Mouse (Mus musculus): Measurements from ENCODE around the gene Bcl9l. TPM values are rescaled to one million over a fixed set of nuclear protein-coding genes. Genes with fewer than 3 reads are reported as not detected.
"Not testable (repeated sequence)": the region's sequence is repeated elsewhere in the genome, so short reads cannot be mapped to it uniquely, and the experiment has no call there.

The Bcl9l gene
- 12.5 and 13.0 TPM in 2 replicates for polyA plus RNA-seq (2015; fragmentation: Nextera tagmentation; extraction: Ambion mirVana)

GRCm38 (mm10) chr9:44482552-44482951 is at the start of gene Bcl9l:
Bcl9l (plus strand) TSS chr9:44482825.
- ATAC-seq (replicated peaks): peak; percentile 45
- Histone ChIP-seq H3K27ac (peak within 1 kb of the TSS; percentile 98), H3K4me1 (peaks cover 67% of the 10 kb centered on the region), H3K4me2 (peak within 1 kb of the TSS; percentile 93), H3K9me3 (no peaks in the 10 kb centered on the region), H3K9ac (peak within 1 kb of the TSS; percentile 97), H3K27me3 (replicated peaks) (no peaks in the 10 kb centered on the region), H3K36me3 (replicated peaks) (no peaks in the 10 kb centered on the region), H3K4me3 (peak within 1 kb of the TSS; percentile 84)
- WGBS: under 1% methylated on average over 31 of the region's 31 CpGs

- Histone ChIP-seq H3K9me3 (no peaks in the 10 kb centered on the region), H3K4me2 (no peak overlapping the region), H3K4me3 (no peak overlapping the region), H3K27ac (no peak overlapping the region), H3K9ac (no peak overlapping the region), H3K4me1 (no peaks in the 10 kb centered on the region), H3K27me3 (replicated peaks) (no peaks in the 10 kb centered on the region), H3K36me3 (replicated peaks) (no peaks in the 10 kb centered on the region)
- 83% methylated on average over 6 of the region's 6 CpGs for WGBS
- ATAC-seq (replicated peaks): no peak
These were observed 46.9 kb upstream of the Bcl9l start for GRCm38 (mm10) chr9:44435747-44436146.

GRCm38 (mm10) chr9:44440961-44441360 is 41.7 kb upstream of the Bcl9l start, which contains the start of gene Foxr1:
Foxr1 (minus strand) TSS chr9:44441136.
- H3K9me3 ChIP-seq: no peaks in the 10 kb centered on the region
- H3K4me3 ChIP-seq: no peak within 1 kb of the TSS
- H3K27me3 ChIP-seq (replicated peaks): no peaks in the 10 kb centered on the region
- ATAC-seq (replicated peaks): no peak
- 82% methylated on average over 19 of the region's 19 CpGs for WGBS
- H3K27ac ChIP-seq: no peak within 1 kb of the TSS
- no peak within 1 kb of the TSS for H3K9ac ChIP-seq
- no peaks in the 10 kb centered on the region for H3K36me3 ChIP-seq (replicated peaks)
- H3K4me1 ChIP-seq: no peaks in the 10 kb centered on the region
- H3K4me2 ChIP-seq: no peak within 1 kb of the TSS

GRCm38 (mm10) chr9:44444402-44445025 is 38.1 kb upstream of the Bcl9l start:
- H3K4me3 ChIP-seq: not testable (repeated sequence)

GRCm38 (mm10) chr9:44450387-44450786 is 32.2 kb upstream of the Bcl9l start:
- no peaks in the 10 kb centered on the region for H3K9me3 ChIP-seq
- H3K27ac ChIP-seq: no peak overlapping the region
- H3K4me2 ChIP-seq: no peak overlapping the region
- ATAC-seq (replicated peaks): no peak
- H3K36me3 ChIP-seq (replicated peaks): no peaks in the 10 kb centered on the region
- H3K4me1 ChIP-seq: peaks cover 11% of the 10 kb centered on the region
- no peak overlapping the region for H3K9ac ChIP-seq
- H3K4me3 ChIP-seq: no peak overlapping the region
- no peaks in the 10 kb centered on the region; the same call in 1 of the 2 replicates for H3K27me3 ChIP-seq (replicated peaks)

More at GRCm38 (mm10) chr9:44444402-44445025, 38.1 kb upstream of the Bcl9l start:
- not testable (repeated sequence) for H3K4me2 ChIP-seq; H3K27ac ChIP-seq; ATAC-seq (replicated peaks); H3K36me3 ChIP-seq (replicated peaks); H3K9ac ChIP-seq; H3K9me3 ChIP-seq; H3K27me3 ChIP-seq (replicated peaks); H3K4me1 ChIP-seq
- 82% methylated on average over 7 of the region's 7 CpGs for WGBS

GRCm38 (mm10) chr9:44454132-44454890 is 28.3 kb upstream of the Bcl9l start:
- Histone ChIP-seq H3K36me3 (replicated peaks) (no peaks in the 10 kb centered on the region), H3K27me3 (replicated peaks) (no peaks in the 10 kb centered on the region; the same call in 1 of the 2 replicates), H3K4me3 (no peak overlapping the region), H3K27ac (no peak overlapping the region), H3K9ac (no peak overlapping the region), H3K9me3 (no peaks in the 10 kb centered on the region), H3K4me1 (peaks cover 40% of the 10 kb centered on the region), H3K4me2 (no peak overlapping the region)
- 7% methylated on average over 14 of the region's 14 CpGs for WGBS
- peak; percentile 59 for ATAC-seq (replicated peaks)

- no peaks in the 10 kb centered on the region; the same call in 1 of the 2 replicates for H3K27me3 ChIP-seq (replicated peaks)
- whole genome bisulfite sequencing: 24% methylated on average over 4 of the region's 4 CpGs
- H3K4me3 ChIP-seq: no peak within 1 kb of the TSS
- no peaks in the 10 kb centered on the region for H3K36me3 ChIP-seq (replicated peaks)
- H3K27ac ChIP-seq: no peak within 1 kb of the TSS
- H3K9ac ChIP-seq: no peak within 1 kb of the TSS
- no peak for ATAC-seq (replicated peaks)
- peaks cover 40% of the 10 kb centered on the region for H3K4me1 ChIP-seq
- H3K9me3 ChIP-seq: no peaks in the 10 kb centered on the region
- no peak within 1 kb of the TSS for H3K4me2 ChIP-seq
These were observed 27.8 kb upstream of the Bcl9l start, which contains the start of gene Upk2 for GRCm38 (mm10) chr9:44454891-44455220. Upk2 (minus strand) TSS chr9:44454976.

GRCm38 (mm10) chr9:44457035-44457742 is 25.4 kb upstream of the Bcl9l start:
- Histone ChIP-seq H3K4me3 (peak overlapping the region; percentile 20), H3K27ac (peak overlapping the region; percentile 93), H3K36me3 (replicated peaks) (no peaks in the 10 kb centered on the region), H3K4me1 (peaks cover 40% of the 10 kb centered on the region), H3K4me2 (peak overlapping the region; percentile 48), H3K27me3 (replicated peaks) (no peaks in the 10 kb centered on the region; the same call in 1 of the 2 replicates), H3K9ac (peak overlapping the region; percentile 29), H3K9me3 (no peaks in the 10 kb centered on the region)
- ATAC-seq (replicated peaks): peak; percentile 98
- WGBS: 2% methylated on average over 11 of the region's 11 CpGs

- H3K9ac ChIP-seq: no peak overlapping the region
- WGBS: 84% methylated on average over 5 of the region's 5 CpGs
- ATAC-seq (replicated peaks): no peak
These were observed 20.7 kb upstream of the Bcl9l start for GRCm38 (mm10) chr9:44461950-44462349.

GRCm38 (mm10) chr9:44468224-44468623 is 14.4 kb upstream of the Bcl9l start:
- Histone ChIP-seq H3K36me3 (replicated peaks) (no peaks in the 10 kb centered on the region), H3K9ac (no peak overlapping the region), H3K4me1 (peaks cover 21% of the 10 kb centered on the region), H3K4me3 (no peak overlapping the region), H3K4me2 (no peak overlapping the region), H3K9me3 (no peaks in the 10 kb centered on the region), H3K27me3 (replicated peaks) (no peaks in the 10 kb centered on the region), H3K27ac (peak overlapping the region; percentile 69)
- 55% methylated on average over 7 of the region's 7 CpGs for WGBS
- no peak for ATAC-seq (replicated peaks)

More at GRCm38 (mm10) chr9:44461950-44462349, 20.7 kb upstream of the Bcl9l start:
- no peaks in the 10 kb centered on the region for H3K36me3 ChIP-seq (replicated peaks)
- no peaks in the 10 kb centered on the region for H3K9me3 ChIP-seq
- H3K4me3 ChIP-seq: no peak overlapping the region
- H3K27ac ChIP-seq: no peak overlapping the region
- no peaks in the 10 kb centered on the region for H3K27me3 ChIP-seq (replicated peaks)
- H3K4me2 ChIP-seq: no peak overlapping the region
- peaks cover 13% of the 10 kb centered on the region for H3K4me1 ChIP-seq

GRCm38 (mm10) chr9:44468800-44469199 is 13.8 kb upstream of the Bcl9l start:
- H3K27me3 ChIP-seq (replicated peaks): no peaks in the 10 kb centered on the region
- peak overlapping the region; percentile 69 for H3K27ac ChIP-seq
- no peaks in the 10 kb centered on the region for H3K36me3 ChIP-seq (replicated peaks)
- no peak overlapping the region for H3K4me3 ChIP-seq
- H3K9ac ChIP-seq: no peak overlapping the region
- H3K9me3 ChIP-seq: no peaks in the 10 kb centered on the region
- WGBS: 25% methylated on average over 2 of the region's 2 CpGs
- H3K4me2 ChIP-seq: peak overlapping the region; percentile 18
- ATAC-seq (replicated peaks): peak; percentile 58
- H3K4me1 ChIP-seq: peaks cover 21% of the 10 kb centered on the region

GRCm38 (mm10) chr9:44473184-44473583 is 9.4 kb upstream of the Bcl9l start:
- WGBS: 52% methylated on average over 3 of the region's 3 CpGs
- Histone ChIP-seq H3K4me2 (no peak overlapping the region), H3K36me3 (replicated peaks) (no peaks in the 10 kb centered on the region), H3K4me1 (peaks cover 28% of the 10 kb centered on the region), H3K9ac (no peak overlapping the region), H3K4me3 (no peak overlapping the region), H3K9me3 (no peaks in the 10 kb centered on the region), H3K27ac (no peak overlapping the region), H3K27me3 (replicated peaks) (no peaks in the 10 kb centered on the region)
- no peak for ATAC-seq (replicated peaks)

Data from midbrain, embryonic 15.5 days (tissue).